Mouse (Mus musculus) liver, adult 2 months (tissue): Measurements from ENCODE around the gene Herc6. TPM values are rescaled to one million over a fixed set of nuclear protein-coding genes. Genes with fewer than 3 reads are reported as not detected.

Source experiments
- DNase-seq: peaks from one replicate; pipeline ENCODE4 v3.0.0-alpha.2; 2011; ENCODE audit warnings: low read depth, low spot score; ENCODE audit errors: extremely low read depth
- H3K27ac ChIP-seq: fragments of 200-500 bp; replicated peaks from 2 replicates; pipeline ENCODE4 v1.5.1; 2012; ENCODE audit warnings: low read depth, mild to moderate bottlenecking, control low read depth, inconsistent platforms, low read length; ENCODE audit not compliant: insufficient read depth
- H3K27me3 ChIP-seq: fragments of 200-500 bp; 2 replicates; pipeline ENCODE4 v1.6.1; 2012; ENCODE audit warnings: mild to moderate bottlenecking, moderate library complexity, low read length, inconsistent platforms; ENCODE audit not compliant: control insufficient read depth, insufficient read depth
- H3K36me3 ChIP-seq: fragments of 200-500 bp; 2 replicates; pipeline ENCODE4 v1.6.1; 2012; ENCODE audit warnings: low read length, inconsistent platforms; ENCODE audit not compliant: control insufficient read depth, insufficient read depth
- H3K4me1 ChIP-seq: fragments of 200-500 bp; 2 replicates; pipeline ENCODE4 v1.6.1; 2011; ENCODE audit warnings: low read length; ENCODE audit not compliant: control insufficient read depth, insufficient read depth
- H3K4me3 ChIP-seq: fragments of 200-500 bp; 2 replicates; pipeline ENCODE4 v1.5.1; 2011; ENCODE audit warnings: low read depth, mild to moderate bottlenecking, control low read depth, low read length, moderate library complexity; ENCODE audit not compliant: insufficient read depth
- H3K79me2 ChIP-seq: fragments of 200-500 bp; 2 replicates; pipeline ENCODE4 v1.6.1; 2012; ENCODE audit warnings: inconsistent platforms, mild to moderate bottlenecking, low read length, moderate library complexity; ENCODE audit not compliant: control insufficient read depth, insufficient read depth
- H3K9ac ChIP-seq: fragments of 200-500 bp; 2 replicates; pipeline ENCODE4 v1.6.1; 2012; ENCODE audit warnings: low read depth, mild to moderate bottlenecking, control low read depth, inconsistent platforms, low read length
- CTCF ChIP-seq: fragments of 200-500 bp; IDR thresholded peaks from 2 replicates; pipeline ENCODE4 v1.5.1; 2011; ENCODE audit warnings: low read depth, low read length, control low read depth
- POLR2A ChIP-seq: fragments of 200-500 bp; IDR thresholded peaks from 2 replicates; pipeline ENCODE4 v1.6.1; 2011; ENCODE audit warnings: low read length, control low read depth; ENCODE audit not compliant: insufficient read depth; ENCODE audit errors: extremely low read depth
- WGBS: fragments of 180-500 bp; shearing (Covaris S2); methylation state at CpG from one replicate; pipeline ENCODE4 v1.1.7; 2018; 5-methylcytosine and 5-hydroxymethylcytosine counted together
- polyA plus RNA-seq: library from polyadenylated mRNA; depleted of rRNA; stranded (reverse); fragments of >200 nt; gene quantifications from 2 replicates; pipeline ENCODE4 v1.2.3, GENCODE M21; 2012
- total RNA-seq: library from RNA; depleted of rRNA; stranded (reverse); fragments of >200 nt; gene quantifications from 2 replicates; pipeline ENCODE4 v1.2.3, GENCODE M21; 2014

The Herc6 gene
- total and polyA plus RNA-seq, 2 experiments: 9.1 to 18.6 TPM

DNA sequence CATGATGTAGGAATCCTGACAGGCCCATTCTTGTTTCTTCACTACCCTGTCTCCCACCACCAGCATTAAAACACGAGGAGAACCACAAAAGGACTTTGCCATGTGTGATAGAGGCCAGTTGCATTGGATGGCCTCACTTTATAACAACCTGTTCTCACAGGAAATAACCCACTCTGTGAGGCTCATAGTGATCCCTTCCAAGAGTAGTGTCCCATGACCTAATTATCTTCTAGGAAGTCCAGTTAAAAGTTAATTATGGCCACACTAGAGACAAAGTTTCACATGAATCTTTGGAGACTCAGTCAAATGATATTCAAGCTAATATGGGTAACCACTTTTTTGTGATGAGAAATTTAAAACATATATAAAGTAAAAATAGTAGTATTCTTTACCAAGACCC is 66.5 kb downstream of the Herc6 start:
- no peak overlapping the region for H3K27ac ChIP-seq
- H3K4me1 ChIP-seq: peaks cover 7% of the 10 kb centered on the region
- peaks cover 3% of the 10 kb centered on the region; the same call in 1 of the 2 replicates for H3K36me3 ChIP-seq
- TF ChIP-seq POLR2A: no peak
- TF ChIP-seq CTCF: no peak
- H3K79me2 ChIP-seq: no peaks in the 10 kb centered on the region
- peak; percentile 66 for DNase-seq
- no peak overlapping the region for H3K4me3 ChIP-seq
- 20% methylated on average over 1 of the region's 1 CpGs for WGBS
- no peaks in the 10 kb centered on the region for H3K27me3 ChIP-seq
- H3K9ac ChIP-seq: no peak overlapping the region

DNA sequence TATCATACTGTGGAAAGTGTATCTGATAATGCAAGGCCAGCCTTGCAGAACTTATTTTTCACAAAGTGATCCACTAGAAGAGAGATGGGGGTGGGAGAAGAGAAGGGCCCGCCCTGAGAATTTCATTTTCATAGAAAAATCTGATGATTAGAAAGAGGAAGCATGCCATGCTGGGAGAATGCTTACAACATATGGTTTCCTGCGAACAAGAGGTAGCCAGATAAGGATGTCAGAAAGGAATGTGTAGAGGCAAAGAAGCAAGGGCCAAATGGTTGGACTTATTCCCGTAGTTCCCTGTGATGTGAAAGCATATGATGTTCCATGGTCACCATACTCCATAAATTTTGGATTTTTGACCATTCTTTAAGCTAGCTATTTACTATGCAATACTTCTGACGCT is 80.5 kb downstream of the Herc6 start:
- Histone ChIP-seq H3K9ac (no peak overlapping the region), H3K4me1 (no peaks in the 10 kb centered on the region), H3K27me3 (no peaks in the 10 kb centered on the region), H3K36me3 (peaks cover 6% of the 10 kb centered on the region; the same call in 1 of the 2 replicates), H3K27ac (no peak overlapping the region), H3K4me3 (no peak overlapping the region), H3K79me2 (no peaks in the 10 kb centered on the region)
- no peak for TF ChIP-seq POLR2A
- no peak for TF ChIP-seq CTCF
- DNase-seq: no peak
- 84% methylated on average over 4 of the region's 4 CpGs for whole genome bisulfite sequencing

DNA sequence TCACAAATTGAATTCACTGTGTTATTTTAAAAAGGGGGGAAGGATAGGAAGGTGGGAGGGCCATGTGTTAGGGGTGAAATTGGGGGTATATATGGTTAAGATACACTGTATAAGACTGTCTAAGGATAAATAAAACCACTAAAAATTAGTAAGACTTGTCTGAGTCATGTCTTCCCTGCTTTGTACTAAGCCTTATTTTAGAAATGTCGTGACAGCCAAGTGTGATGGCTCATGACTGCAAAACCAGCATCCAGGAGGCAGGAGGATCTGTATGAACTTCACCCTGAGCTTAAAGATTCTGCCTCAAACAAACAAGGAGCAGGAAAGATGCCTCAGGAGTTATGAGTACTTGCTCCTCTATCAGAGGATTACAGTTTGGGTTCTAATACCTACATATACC is 103.4 kb downstream of the Herc6 start:
- no peak for TF ChIP-seq POLR2A
- no peak for TF ChIP-seq CTCF
- Histone ChIP-seq H3K27ac (no peak overlapping the region), H3K4me1 (no peaks in the 10 kb centered on the region), H3K79me2 (no peaks in the 10 kb centered on the region), H3K4me3 (no peak overlapping the region), H3K27me3 (no peaks in the 10 kb centered on the region), H3K36me3 (peaks cover 19% of the 10 kb centered on the region), H3K9ac (no peak overlapping the region)
- 95% methylated on average over 1 of the region's 1 CpGs for WGBS
- DNase-seq: no peak

DNA sequence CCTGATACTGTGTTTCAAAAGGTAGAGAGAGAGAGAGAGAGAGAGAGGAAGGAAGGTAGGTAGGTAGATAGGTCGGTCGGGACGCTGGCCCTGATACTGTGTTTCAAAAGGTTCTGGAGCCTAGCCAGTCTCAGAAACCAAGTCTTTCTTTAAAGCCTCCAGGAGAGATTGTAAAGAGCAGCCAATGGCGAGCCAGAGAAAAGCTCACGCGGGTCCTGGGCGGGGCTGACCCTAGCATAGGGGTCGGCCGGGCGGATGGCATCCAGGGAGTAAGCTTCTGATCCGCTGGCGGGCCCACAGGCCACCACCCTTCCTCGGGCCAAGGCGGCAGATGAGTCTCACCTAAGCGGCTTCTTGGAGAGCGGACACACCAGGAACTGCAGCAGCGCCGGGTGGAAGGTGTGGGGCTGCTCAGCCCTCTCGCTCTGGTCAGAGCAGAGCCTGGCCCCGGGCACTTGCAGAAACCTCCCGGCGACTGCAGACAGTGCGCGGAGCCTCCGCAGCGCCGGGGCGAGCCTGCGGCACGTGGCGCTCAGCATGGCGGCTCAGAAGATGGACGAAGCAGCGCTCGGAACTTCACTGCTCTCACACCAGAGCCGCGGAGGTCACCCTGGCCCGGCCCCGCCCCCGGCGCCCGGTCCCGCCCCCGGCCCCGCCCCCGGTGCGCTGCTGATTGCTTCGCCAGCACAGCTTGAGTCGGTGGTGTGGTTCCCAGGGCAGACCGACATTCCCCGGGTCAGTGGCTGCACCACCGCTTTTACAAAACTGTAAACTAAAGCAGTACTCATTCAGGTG is 110.9 kb downstream of the Herc6 start, which contains the start of gene Pyurf:
Gene Pyurf (minus strand): TSS at position 612 of the 795 bp plus-strand sequence.
- H3K79me2 ChIP-seq: no peaks in the 10 kb centered on the region
- H3K9ac ChIP-seq: peak within 1 kb of the TSS; percentile 90
- H3K4me3 ChIP-seq: peak within 1 kb of the TSS; percentile 93
- under 1% methylated on average over 52 of the region's 52 CpGs for WGBS
- H3K27ac ChIP-seq: peak within 1 kb of the TSS; percentile 97
- H3K27me3 ChIP-seq: no peaks in the 10 kb centered on the region
- DNase-seq: peak; percentile 95
- TF ChIP-seq POLR2A: peak; percentile 68
- TF ChIP-seq CTCF: no peak
- H3K4me1 ChIP-seq: 0 out of 2 replicates have a peak, but pooled peaks cover 2% of the 10 kb centered on the region
- peaks cover 20% of the 10 kb centered on the region; the same call in 1 of the 2 replicates for H3K36me3 ChIP-seq

DNA sequence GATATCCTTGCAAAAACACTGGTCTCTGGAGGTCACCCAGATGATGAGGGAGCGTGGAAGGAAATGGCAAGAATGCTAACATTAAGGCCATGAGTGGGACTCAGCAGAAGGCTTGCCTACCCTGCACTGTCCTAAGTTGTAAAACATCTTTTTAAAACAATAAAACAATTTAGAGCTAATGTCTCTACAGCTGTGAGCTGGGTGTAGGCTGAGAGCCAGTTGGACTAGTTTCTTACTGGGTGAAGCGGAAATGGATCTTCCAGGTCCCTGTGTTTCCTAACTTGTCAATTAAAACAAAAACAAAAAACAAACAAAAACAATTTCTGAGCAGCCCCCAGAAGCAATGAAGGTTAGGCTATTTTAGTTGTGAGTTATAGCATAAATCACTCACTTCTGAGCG is 112.3 kb downstream of the Herc6 start:
- H3K27ac ChIP-seq: no peak overlapping the region
- H3K79me2 ChIP-seq: no peaks in the 10 kb centered on the region
- no peak for DNase-seq
- H3K4me1 ChIP-seq: 0 out of 2 replicates have a peak, but pooled peaks cover 2% of the 10 kb centered on the region
- TF ChIP-seq POLR2A: no peak
- TF ChIP-seq CTCF: no peak
- WGBS: 91% methylated on average over 3 of the region's 3 CpGs
- no peak overlapping the region for H3K9ac ChIP-seq
- H3K36me3 ChIP-seq: peaks cover 16% of the 10 kb centered on the region; the same call in 1 of the 2 replicates
- no peaks in the 10 kb centered on the region for H3K27me3 ChIP-seq
- no peak overlapping the region for H3K4me3 ChIP-seq

DNA sequence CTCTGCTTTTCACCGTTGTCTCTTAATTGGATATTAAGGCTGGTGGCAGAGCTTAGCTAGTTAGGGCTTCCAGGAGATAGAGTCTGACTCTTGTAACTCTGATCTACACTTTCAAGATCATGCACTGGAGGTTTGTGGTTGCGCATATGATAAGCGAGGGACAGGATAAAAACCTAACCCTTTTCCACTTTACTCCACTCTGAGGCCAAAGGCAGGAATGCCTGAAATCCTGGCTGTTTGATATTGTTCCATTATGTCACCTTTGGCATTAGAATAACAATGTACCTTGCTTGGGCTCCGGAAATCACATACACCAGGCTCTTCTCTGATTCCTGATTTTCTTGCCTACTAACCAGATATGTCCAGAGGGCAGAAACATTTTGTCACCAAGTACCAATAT is 120.9 kb downstream of the Herc6 start:
- H3K79me2 ChIP-seq: peaks cover 2% of the 10 kb centered on the region; the same call in 1 of the 2 replicates
- peaks cover 2% of the 10 kb centered on the region; the same call in 1 of the 2 replicates for H3K4me1 ChIP-seq
- no peaks in the 10 kb centered on the region for H3K27me3 ChIP-seq
- 82% methylated on average over 4 of the region's 4 CpGs for whole genome bisulfite sequencing
- H3K36me3 ChIP-seq: no peaks in the 10 kb centered on the region
- no peak for TF ChIP-seq CTCF
- no peak for TF ChIP-seq POLR2A
- H3K4me3 ChIP-seq: no peak overlapping the region
- no peak overlapping the region for H3K27ac ChIP-seq
- no peak overlapping the region for H3K9ac ChIP-seq
- no peak for DNase-seq
